Mouse (Mus musculus): Measurements from ENCODE around the gene Pde11a. TPM values are rescaled to one million over a fixed set of nuclear protein-coding genes. Genes with fewer than 3 reads are reported as not detected.

Gene Pde11a
- total and polyA plus RNA-seq, 2 experiments from 2014 or later, result 0.58 to 1.0 TPM

- Histone ChIP-seq H3K36me3 (ENCODE audit: insufficient read depth, low read length) (no peaks in the 10 kb centered on the region), H3K9ac (replicated peaks; ENCODE audit: low read length) (no peak overlapping the region), H3K4me1 (ENCODE audit: insufficient read depth, low read length) (no peaks in the 10 kb centered on the region), H3K4me3 (ENCODE audit: low read length) (no peak overlapping the region), H3K9me3 (ENCODE audit: low read length) (no peaks in the 10 kb centered on the region), H3K27ac (no peak overlapping the region), H3K4me2 (ENCODE audit: low read depth, low read length) (no peak overlapping the region), H3K27me3 (ENCODE audit: insufficient read depth, low read length) (no peaks in the 10 kb centered on the region)
- TF ChIP-seq CTCF (IDR thresholded peaks at IDR 0.05; ENCODE audit: low read depth), result no peak
- DNase-seq (ENCODE audit: low spot score) (peak; percentile 89), ATAC-seq (peak; percentile 74; the same call in 1 of the 2 replicates)
- 41% methylated on average over 6 of the region's 6 CpGs for WGBS
These were observed 55.0 kb downstream of the Pde11a start for GRCm38 (mm10) chr2:76283378-76284132.

GRCm38 (mm10) chr2:76269494-76269893 lies 69.1 kb downstream of the Pde11a start:
- H3K9ac ChIP-seq (replicated peaks; ENCODE audit: low read length), result no peak overlapping the region
- ATAC-seq (no peak), DNase-seq (ENCODE audit: low spot score) (no peak)
- no peak for TF ChIP-seq CTCF (IDR thresholded peaks at IDR 0.05; ENCODE audit: low read depth)
- no peaks in the 10 kb centered on the region for H3K36me3 ChIP-seq (ENCODE audit: insufficient read depth, low read length)
- H3K27ac ChIP-seq, result no peak overlapping the region
- no peaks in the 10 kb centered on the region for H3K4me1 ChIP-seq (ENCODE audit: insufficient read depth, low read length)
- H3K9me3 ChIP-seq (ENCODE audit: low read length), result no peaks in the 10 kb centered on the region
- H3K4me2 ChIP-seq (ENCODE audit: low read depth, low read length), result no peak overlapping the region
- H3K27me3 ChIP-seq (ENCODE audit: insufficient read depth, low read length), result no peaks in the 10 kb centered on the region
- WGBS, result 78% methylated on average over 1 of the region's 1 CpGs
- no peak overlapping the region for H3K4me3 ChIP-seq (ENCODE audit: low read length)

GRCm38 (mm10) chr2:76267335-76267734 lies 71.2 kb downstream of the Pde11a start:
- Histone ChIP-seq H3K27ac (no peak overlapping the region), H3K27me3 (ENCODE audit: insufficient read depth, low read length) (no peaks in the 10 kb centered on the region), H3K9ac (replicated peaks; ENCODE audit: low read length) (no peak overlapping the region), H3K4me2 (ENCODE audit: low read depth, low read length) (no peak overlapping the region), H3K4me1 (ENCODE audit: insufficient read depth, low read length) (no peaks in the 10 kb centered on the region), H3K4me3 (ENCODE audit: low read length) (no peak overlapping the region), H3K36me3 (ENCODE audit: insufficient read depth, low read length) (no peaks in the 10 kb centered on the region), H3K9me3 (ENCODE audit: low read length) (no peaks in the 10 kb centered on the region)
- ATAC-seq (no peak), DNase-seq (ENCODE audit: low spot score) (no peak)
- TF ChIP-seq CTCF (IDR thresholded peaks at IDR 0.05; ENCODE audit: low read depth), result no peak
- WGBS, result 89% methylated on average over 6 of the region's 6 CpGs

GRCm38 (mm10) chr2:76266622-76267021 lies 72.0 kb downstream of the Pde11a start:
- no peak overlapping the region for H3K9ac ChIP-seq (replicated peaks; ENCODE audit: low read length)
- no peak overlapping the region for H3K4me3 ChIP-seq (ENCODE audit: low read length)
- no peak for TF ChIP-seq CTCF (IDR thresholded peaks at IDR 0.05; ENCODE audit: low read depth)
- no peak overlapping the region for H3K27ac ChIP-seq
- H3K4me2 ChIP-seq (ENCODE audit: low read depth, low read length), result no peak overlapping the region
- ATAC-seq (no peak), DNase-seq (ENCODE audit: low spot score) (no peak)
- no peaks in the 10 kb centered on the region for H3K4me1 ChIP-seq (ENCODE audit: insufficient read depth, low read length)
- no peaks in the 10 kb centered on the region for H3K9me3 ChIP-seq (ENCODE audit: low read length)
- no peaks in the 10 kb centered on the region for H3K36me3 ChIP-seq (ENCODE audit: insufficient read depth, low read length)
- WGBS, result 88% methylated on average over 10 of the region's 10 CpGs
- no peaks in the 10 kb centered on the region for H3K27me3 ChIP-seq (ENCODE audit: insufficient read depth, low read length)

GRCm38 (mm10) chr2:76264258-76264657 lies 74.3 kb downstream of the Pde11a start:
- H3K9ac ChIP-seq (replicated peaks; ENCODE audit: low read length), result no peak overlapping the region
- no peaks in the 10 kb centered on the region for H3K27me3 ChIP-seq (ENCODE audit: insufficient read depth, low read length)
- no peak overlapping the region for H3K27ac ChIP-seq
- H3K4me3 ChIP-seq (ENCODE audit: low read length), result no peak overlapping the region
- no peaks in the 10 kb centered on the region for H3K36me3 ChIP-seq (ENCODE audit: insufficient read depth, low read length)
- H3K4me2 ChIP-seq (ENCODE audit: low read depth, low read length), result no peak overlapping the region
- no peaks in the 10 kb centered on the region for H3K4me1 ChIP-seq (ENCODE audit: insufficient read depth, low read length)
- no peak for TF ChIP-seq CTCF (IDR thresholded peaks at IDR 0.05; ENCODE audit: low read depth)
- no peak for ATAC-seq
- WGBS, result 75% methylated on average over 10 of the region's 10 CpGs
- no peaks in the 10 kb centered on the region for H3K9me3 ChIP-seq (ENCODE audit: low read length)
- no peak for DNase-seq (ENCODE audit: low spot score)

- WGBS, result 78% methylated on average over 10 of the region's 10 CpGs
- DNase-seq (ENCODE audit: low spot score) (no peak), ATAC-seq (no peak)
- Histone ChIP-seq H3K4me3 (ENCODE audit: low read length) (no peak overlapping the region), H3K4me1 (ENCODE audit: insufficient read depth, low read length) (no peaks in the 10 kb centered on the region), H3K36me3 (ENCODE audit: insufficient read depth, low read length) (no peaks in the 10 kb centered on the region), H3K27me3 (ENCODE audit: insufficient read depth, low read length) (no peaks in the 10 kb centered on the region), H3K9me3 (ENCODE audit: low read length) (no peaks in the 10 kb centered on the region), H3K4me2 (ENCODE audit: low read depth, low read length) (no peak overlapping the region), H3K27ac (no peak overlapping the region), H3K9ac (replicated peaks; ENCODE audit: low read length) (no peak overlapping the region)
- TF ChIP-seq CTCF (IDR thresholded peaks at IDR 0.05; ENCODE audit: low read depth), result no peak
These were observed 75.9 kb downstream of the Pde11a start for GRCm38 (mm10) chr2:76262661-76263060.

GRCm38 (mm10) chr2:76254833-76255232 lies 83.7 kb downstream of the Pde11a start:
- WGBS, result 47% methylated on average over 6 of the region's 6 CpGs
- ATAC-seq (no peak), DNase-seq (ENCODE audit: low spot score) (peak; percentile 77)
- Histone ChIP-seq H3K36me3 (ENCODE audit: insufficient read depth, low read length) (no peaks in the 10 kb centered on the region), H3K4me3 (ENCODE audit: low read length) (no peak overlapping the region), H3K9me3 (ENCODE audit: low read length) (no peaks in the 10 kb centered on the region), H3K27ac (no peak overlapping the region), H3K4me1 (ENCODE audit: insufficient read depth, low read length) (no peaks in the 10 kb centered on the region), H3K27me3 (ENCODE audit: insufficient read depth, low read length) (no peaks in the 10 kb centered on the region), H3K9ac (replicated peaks; ENCODE audit: low read length) (no peak overlapping the region), H3K4me2 (ENCODE audit: low read depth, low read length) (no peak overlapping the region)
- peak; percentile 83 for TF ChIP-seq CTCF (IDR thresholded peaks at IDR 0.05; ENCODE audit: low read depth)
